Mouse (Mus musculus): ENCODE results near the gene Sult2b1. TPM values are rescaled to one million over a fixed set of nuclear protein-coding genes. Genes with fewer than 3 reads are reported as not detected.

The Sult2b1 gene
- polyA plus RNA-seq, 2 experiments, result 0.35 to 0.43 TPM

DNA sequence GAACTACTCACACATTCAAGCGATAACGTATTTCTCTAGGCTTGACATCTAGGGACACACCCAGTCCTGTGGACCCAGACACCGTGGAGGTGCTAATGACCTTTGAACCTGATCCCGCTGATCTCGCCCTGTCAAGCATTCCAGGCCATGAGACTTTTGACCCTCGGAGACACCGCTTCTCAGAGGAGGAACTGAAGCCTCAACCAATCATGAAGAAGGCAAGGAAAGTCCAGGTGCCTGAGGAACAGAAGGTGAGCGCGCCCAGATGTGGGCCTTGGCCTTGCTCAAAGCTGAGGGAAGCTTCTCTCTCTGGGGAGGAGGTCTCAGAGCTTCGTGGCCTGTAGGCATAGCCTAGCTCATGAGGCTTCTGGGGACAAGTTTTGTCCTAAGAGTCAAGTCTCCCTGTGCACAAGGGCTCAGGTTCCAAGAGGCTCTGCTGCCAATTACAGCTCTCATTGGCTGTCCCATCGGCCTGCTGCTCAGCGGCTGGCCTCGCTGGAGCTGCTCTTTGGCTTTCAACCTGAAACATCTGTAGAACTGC is 76.2 kb downstream of the Sult2b1 start:
- Histone ChIP-seq H3K4me2 (ENCODE audit: low read depth) (no peak overlapping the region; the same call in 1 of the 2 replicates), H3K4me1 (replicated peaks; ENCODE audit: control insufficient read depth in 2 of 2, insufficient read depth in 2 of 2, low read length in 1 of 2) (peaks cover 29 to 32% of the 10 kb centered on the region in 2 experiments), H3K4me3 (ENCODE audit: insufficient read depth in 1 of 2, low read depth in 2 of 2, low read length in 2 of 2) (no peak overlapping the region), H3K27me3 (ENCODE audit: control insufficient read depth, insufficient read depth, low read length) (no peaks in the 10 kb centered on the region), H3K9me3 (ENCODE audit: control insufficient read depth, low read length) (no peaks in the 10 kb centered on the region), H3K36me3 (replicated peaks; ENCODE audit: control insufficient read depth, insufficient read depth, low read depth) (peaks cover 12% of the 10 kb centered on the region), H3K9ac (replicated peaks) (no peak overlapping the region), H3K27ac (no peak overlapping the region)
- 42% methylated on average over 13 of the region's 13 CpGs for WGBS (ENCODE audit: insufficient replicate concordance)
- TF ChIP-seq CTCF (IDR thresholded peaks at IDR 0.05; ENCODE audit: low read depth) (no peak), EP300 (IDR thresholded peaks at IDR 0.05; ENCODE audit: low read depth) (no peak)
- DNase-seq (ENCODE audit: low read depth in 3 of 3, low spot score in 3 of 3) (no peak), ATAC-seq (ENCODE audit: insufficient read depth) (no peak)

DNA sequence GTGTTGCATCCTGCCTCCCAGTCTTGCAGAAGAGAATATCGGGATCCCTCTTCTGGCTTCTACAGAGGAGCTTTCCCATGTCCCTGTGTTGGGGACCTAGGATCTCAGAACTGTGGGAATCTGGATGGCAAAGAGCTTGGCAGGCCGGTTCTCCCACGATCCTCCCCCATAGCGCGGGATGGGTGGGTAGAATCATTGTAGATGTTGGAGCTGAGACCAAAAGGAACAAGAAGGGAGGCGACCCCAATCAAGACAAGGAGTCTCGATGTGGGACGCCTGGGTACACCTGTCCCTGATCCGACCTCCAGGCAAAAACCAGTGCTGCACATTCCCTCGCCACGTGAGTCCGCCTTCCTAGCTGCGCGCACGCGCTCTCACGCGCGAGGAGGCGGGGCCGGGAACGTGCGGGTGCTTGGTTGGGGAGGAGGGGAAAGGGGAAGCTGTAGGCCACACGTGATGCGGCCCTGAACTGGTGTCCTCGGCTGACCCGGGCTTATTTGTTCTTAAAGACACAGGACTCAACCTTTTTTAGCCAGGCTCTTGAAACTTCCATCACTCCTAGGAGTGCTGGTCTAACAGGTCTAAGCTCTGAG is 77.0 kb downstream of the Sult2b1 start:
- Histone ChIP-seq H3K27ac (no peak overlapping the region; the same call in 1 of the 2 replicates), H3K4me3 (ENCODE audit: insufficient read depth in 1 of 2, low read depth in 2 of 2, low read length in 2 of 2) (peak overlapping the region; percentile 34 to 63), H3K9me3 (ENCODE audit: control insufficient read depth, low read length) (no peaks in the 10 kb centered on the region), H3K27me3 (ENCODE audit: control insufficient read depth, insufficient read depth, low read length) (no peaks in the 10 kb centered on the region), H3K36me3 (replicated peaks; ENCODE audit: control insufficient read depth, insufficient read depth, low read depth) (peaks cover 7% of the 10 kb centered on the region), H3K9ac (replicated peaks) (no peak overlapping the region; the same call in 1 of the 2 replicates), H3K4me1 (replicated peaks; ENCODE audit: control insufficient read depth in 2 of 2, insufficient read depth in 2 of 2, low read length in 1 of 2) (peaks cover 29 to 32% of the 10 kb centered on the region in 2 experiments), H3K4me2 (ENCODE audit: low read depth) (peak overlapping the region; percentile 78)
- WGBS (ENCODE audit: insufficient replicate concordance), result under 1% methylated on average over 27 of the region's 27 CpGs
- TF ChIP-seq EP300 (IDR thresholded peaks at IDR 0.05; ENCODE audit: low read depth) (no peak), CTCF (IDR thresholded peaks at IDR 0.05; ENCODE audit: low read depth) (no peak)
- DNase-seq (ENCODE audit: low read depth in 3 of 3, low spot score in 3 of 3), result peak; percentile 72 to 76 (median 74)
- ATAC-seq (ENCODE audit: insufficient read depth), result 0 out of 2 replicates have a peak, but pooled peaks have one; percentile 7

DNA sequence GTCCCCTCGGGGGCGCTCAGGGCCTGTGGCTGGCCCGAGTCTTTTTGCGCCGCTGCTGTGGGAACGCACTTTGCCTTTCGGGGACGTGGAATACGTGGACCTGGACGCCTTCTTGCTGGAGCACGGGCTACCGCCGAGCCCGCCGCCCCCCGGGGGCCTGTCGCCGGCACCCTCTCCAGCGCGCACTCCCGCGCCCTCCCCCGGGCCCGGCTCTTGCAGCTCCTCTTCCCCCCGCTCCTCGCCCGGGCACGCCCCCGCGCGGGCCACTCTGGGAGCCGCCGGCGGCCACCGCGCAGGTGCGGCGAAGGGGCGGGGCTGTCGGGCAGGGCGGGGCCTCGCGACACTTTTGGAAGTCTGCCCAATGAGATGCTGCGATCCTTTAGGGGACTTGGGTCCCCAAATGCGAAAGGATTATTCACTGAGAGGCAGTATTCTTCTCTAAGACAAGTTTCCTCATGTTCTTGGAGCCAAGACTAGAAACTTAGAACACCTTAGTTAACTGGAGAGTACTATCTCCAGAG is 77.7 kb downstream of the Sult2b1 start:
- no peaks in the 10 kb centered on the region for H3K9me3 ChIP-seq (ENCODE audit: control insufficient read depth, low read length)
- no peaks in the 10 kb centered on the region; the same call in 1 of the 2 replicates for H3K27me3 ChIP-seq (ENCODE audit: control insufficient read depth, insufficient read depth, low read length)
- peak; percentile 21; the same call in 1 of the 2 replicates for ATAC-seq (ENCODE audit: insufficient read depth)
- H3K36me3 ChIP-seq (replicated peaks; ENCODE audit: control insufficient read depth, insufficient read depth, low read depth), result peaks cover 7% of the 10 kb centered on the region
- TF ChIP-seq EP300 (IDR thresholded peaks at IDR 0.05; ENCODE audit: low read depth), result no peak
- no peak for TF ChIP-seq CTCF (IDR thresholded peaks at IDR 0.05; ENCODE audit: low read depth)
- peak overlapping the region; percentile 78 for H3K4me2 ChIP-seq (ENCODE audit: low read depth)
- WGBS (ENCODE audit: insufficient replicate concordance), result 1% methylated on average over 44 of the region's 45 CpGs
- DNase-seq (ENCODE audit: low read depth in 3 of 3, low spot score in 3 of 3), result peak; percentile 61 to 71 (median 64)
- H3K27ac ChIP-seq, result no peak overlapping the region; the same call in 1 of the 2 replicates
- peak overlapping the region; percentile 52 to 63 for H3K4me3 ChIP-seq (ENCODE audit: insufficient read depth in 1 of 2, low read depth in 2 of 2, low read length in 2 of 2)
- peak overlapping the region; percentile 56 for H3K9ac ChIP-seq (replicated peaks)
- peaks cover 29 to 32% of the 10 kb centered on the region in 2 experiments for H3K4me1 ChIP-seq (replicated peaks; ENCODE audit: control insufficient read depth in 2 of 2, insufficient read depth in 2 of 2, low read length in 1 of 2)

DNA sequence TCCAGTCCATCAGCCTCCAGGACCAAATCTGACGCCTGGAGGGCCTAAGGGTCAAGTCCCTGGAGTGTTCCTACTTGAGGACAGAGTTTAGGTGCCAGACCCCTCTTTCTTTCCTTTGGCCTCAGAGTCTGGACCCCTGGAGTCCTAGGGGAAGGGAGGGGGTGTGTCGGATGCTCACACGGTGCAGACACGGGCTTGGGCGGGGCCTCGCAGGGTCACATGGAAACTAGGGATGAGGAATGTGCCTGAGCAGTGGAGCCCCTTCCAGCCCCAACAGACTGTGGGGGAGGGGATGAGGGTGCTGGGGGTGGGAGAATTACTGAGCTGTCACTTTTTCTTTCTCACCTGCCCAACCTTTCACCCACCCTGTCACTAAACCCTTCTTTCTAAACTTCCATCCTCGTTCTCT is 78.6 kb downstream of the Sult2b1 start:
- Histone ChIP-seq H3K4me3 (ENCODE audit: insufficient read depth in 1 of 2, low read depth in 2 of 2, low read length in 2 of 2) (peak overlapping the region; percentile 46 to 63; a peak in 3 of 4 replicates), H3K9me3 (ENCODE audit: control insufficient read depth, low read length) (no peaks in the 10 kb centered on the region), H3K4me1 (replicated peaks; ENCODE audit: control insufficient read depth in 2 of 2, insufficient read depth in 2 of 2, low read length in 1 of 2) (peaks cover 29 to 32% of the 10 kb centered on the region in 2 experiments), H3K36me3 (replicated peaks; ENCODE audit: control insufficient read depth, insufficient read depth, low read depth) (peaks cover 4% of the 10 kb centered on the region), H3K27ac (no peak overlapping the region), H3K4me2 (ENCODE audit: low read depth) (peak overlapping the region; percentile 78), H3K27me3 (ENCODE audit: control insufficient read depth, insufficient read depth, low read length) (peaks cover 6% of the 10 kb centered on the region), H3K9ac (replicated peaks) (no peak overlapping the region; the same call in 1 of the 2 replicates)
- TF ChIP-seq CTCF (IDR thresholded peaks at IDR 0.05; ENCODE audit: low read depth), result no peak
- TF ChIP-seq EP300 (IDR thresholded peaks at IDR 0.05; ENCODE audit: low read depth), result no peak
- ATAC-seq (ENCODE audit: insufficient read depth) (no peak), DNase-seq (ENCODE audit: low read depth in 3 of 3, low spot score in 3 of 3) (no peak)
- 0% methylated on average over 7 of the region's 7 CpGs for WGBS (ENCODE audit: insufficient replicate concordance)

DNA sequence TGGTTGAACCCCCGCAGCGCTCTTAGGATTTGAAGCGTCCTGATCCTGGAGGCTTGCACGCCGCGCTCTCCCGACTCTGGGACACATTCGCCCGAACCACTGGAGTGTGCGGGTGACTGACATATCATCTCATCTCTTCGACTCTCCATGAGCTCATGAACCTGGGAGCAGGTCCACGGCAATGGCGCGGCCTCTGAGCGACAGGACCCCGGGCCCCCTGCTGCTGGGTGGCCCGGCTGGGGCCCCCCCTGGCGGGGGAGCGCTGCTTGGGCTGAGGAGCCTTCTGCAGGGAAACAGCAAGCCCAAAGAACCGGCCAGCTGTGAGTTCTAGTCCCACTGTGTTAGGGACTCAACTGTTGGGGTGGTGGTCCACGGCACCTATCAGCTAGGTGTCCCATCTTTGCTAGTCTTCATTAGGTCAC is 79.0 kb downstream of the Sult2b1 start:
- Histone ChIP-seq H3K27me3 (ENCODE audit: control insufficient read depth, insufficient read depth, low read length) (peaks cover 10% of the 10 kb centered on the region), H3K9ac (replicated peaks) (no peak overlapping the region), H3K27ac (no peak overlapping the region), H3K4me1 (replicated peaks; ENCODE audit: control insufficient read depth in 2 of 2, insufficient read depth in 2 of 2, low read length in 1 of 2) (peaks cover 29 to 32% of the 10 kb centered on the region in 2 experiments), H3K9me3 (ENCODE audit: control insufficient read depth, low read length) (no peaks in the 10 kb centered on the region), H3K36me3 (replicated peaks; ENCODE audit: control insufficient read depth, insufficient read depth, low read depth) (peaks cover under 1% of the 10 kb centered on the region; the same call in 1 of the 2 replicates), H3K4me3 (ENCODE audit: insufficient read depth in 1 of 2, low read depth in 2 of 2, low read length in 2 of 2) (peak overlapping the region; percentile 43 to 46), H3K4me2 (ENCODE audit: low read depth) (peak overlapping the region; percentile 78)
- TF ChIP-seq EP300 (IDR thresholded peaks at IDR 0.05; ENCODE audit: low read depth) (no peak), CTCF (IDR thresholded peaks at IDR 0.05; ENCODE audit: low read depth) (no peak)
- no peak for DNase-seq (ENCODE audit: low read depth in 3 of 3, low spot score in 3 of 3)
- WGBS (ENCODE audit: insufficient replicate concordance), result under 1% methylated on average over 21 of the region's 21 CpGs
- ATAC-seq (ENCODE audit: insufficient read depth), result no peak
